ENCODE assay signal across 8 mouse cellular contexts in the genomic region with DNA sequence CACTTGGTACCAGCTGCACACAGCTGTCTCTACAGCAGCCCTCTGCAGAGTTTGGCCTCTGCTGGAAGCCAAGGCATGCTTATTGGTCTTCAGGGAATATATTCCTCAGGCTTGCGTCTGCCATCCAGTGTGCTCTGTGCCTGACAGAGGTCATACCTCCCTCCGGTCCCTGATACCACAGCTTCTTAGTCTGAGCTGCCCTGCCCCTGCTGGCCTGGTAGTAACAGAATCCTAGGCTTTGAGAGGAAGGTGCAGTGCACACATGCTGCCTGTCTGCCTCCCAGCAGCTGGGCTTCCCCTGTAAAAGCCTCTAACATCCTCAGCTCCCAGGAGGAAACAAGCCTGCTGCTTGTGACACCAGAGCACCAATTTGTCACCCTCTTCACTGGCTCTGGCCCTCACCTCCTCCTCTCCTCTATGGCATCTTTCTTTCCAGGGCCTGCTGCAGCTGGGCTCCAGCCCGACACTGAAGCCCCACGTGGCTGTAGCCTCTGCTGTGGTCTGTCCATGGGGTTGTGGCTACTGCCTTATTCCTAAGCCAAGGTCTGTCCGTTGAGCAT.
DNase-seq lines count a peak whose midpoint lies in the region; ATAC-seq and TF ChIP-seq lines count a peak whose summit lies in the region.
"Had no signal": no experiment of that assay in that cellular context is flagged by ENCODE, and none has a peak within 500 bp of the region (broad histone marks: within the 10 kb centered on the region; RNA-seq: fewer than 3 reads in every experiment).

No protein-coding gene starts in this region.

- ATAC-seq in kidney, postnatal 0 days (replicated peaks; ENCODE audit: low FRiP score, low read depth): peak; percentile 33; the same call in 1 of the 2 replicates
- ATAC-seq in embryonic facial prominence, embryonic 11.5 days (replicated peaks; ENCODE audit: insufficient number of reproducible peaks, low FRiP score, low TSS enrichment, low read depth): peak; percentile 60
- ATAC-seq in intestine, postnatal 0 days: no peak
- peak; percentile 52 for ATAC-seq in neural tube, embryonic 14.5 days (ENCODE audit: low read depth)

- WGBS in kidney, postnatal 0 days: 27% methylated on average over 5 of the region's 5 CpGs
- WGBS in embryonic facial prominence, embryonic 11.5 days: 33% methylated on average over 5 of the region's 5 CpGs
- WGBS in intestine, postnatal 0 days: 62% methylated on average over 5 of the region's 5 CpGs
- 18% methylated on average over 5 of the region's 5 CpGs for WGBS in neural tube, embryonic 14.5 days

- H3K9me3 ChIP-seq in kidney, postnatal 0 days (replicated peaks; ENCODE audit: low read length): no peaks in the 10 kb centered on the region
- H3K9me3 ChIP-seq in embryonic facial prominence, embryonic 11.5 days (replicated peaks; ENCODE audit: control insufficient read depth, low read length): no peaks in the 10 kb centered on the region
- H3K9me3 ChIP-seq in intestine, postnatal 0 days (ENCODE audit: control insufficient read depth): no peaks in the 10 kb centered on the region
- H3K9me3 ChIP-seq in neural tube, embryonic 14.5 days (ENCODE audit: control insufficient read depth, low read length): no peaks in the 10 kb centered on the region

- no peak overlapping the region for H3K27ac ChIP-seq in kidney, postnatal 0 days
- no peak overlapping the region for H3K27ac ChIP-seq in embryonic facial prominence, embryonic 11.5 days (replicated peaks; ENCODE audit: low read depth, low read length)
- no peak overlapping the region for H3K27ac ChIP-seq in intestine, postnatal 0 days (ENCODE audit: low read depth, low read length)
- H3K27ac ChIP-seq in neural tube, embryonic 14.5 days (ENCODE audit: low read depth, low read length): peak overlapping the region; percentile 39; the same call in 1 of the 2 replicates

- H3K4me2 ChIP-seq in kidney, postnatal 0 days (ENCODE audit: low read length): no peak overlapping the region
- no peak overlapping the region for H3K4me2 ChIP-seq in embryonic facial prominence, embryonic 11.5 days (ENCODE audit: low read depth, low read length)
- H3K4me2 ChIP-seq in intestine, postnatal 0 days (replicated peaks; ENCODE audit: low read depth): no peak overlapping the region
- H3K4me2 ChIP-seq in neural tube, embryonic 14.5 days (ENCODE audit: low read depth, low read length): no peak overlapping the region

- H3K36me3 ChIP-seq in kidney, postnatal 0 days (ENCODE audit: insufficient read depth, low read length): no peaks in the 10 kb centered on the region
- H3K36me3 ChIP-seq in embryonic facial prominence, embryonic 11.5 days (replicated peaks; ENCODE audit: control insufficient read depth, insufficient read depth, low read depth, low read length): no peaks in the 10 kb centered on the region
- no peaks in the 10 kb centered on the region for H3K36me3 ChIP-seq in intestine, postnatal 0 days (ENCODE audit: control insufficient read depth, insufficient read depth)
- H3K36me3 ChIP-seq in neural tube, embryonic 14.5 days (ENCODE audit: control insufficient read depth, insufficient read depth, low read length): no peaks in the 10 kb centered on the region

- TF ChIP-seq CTCF in kidney, postnatal 0 days (IDR thresholded peaks at IDR 0.05; ENCODE audit: low read depth): peak; percentile 36; the same call in 1 of the 2 replicates
- 0 out of 2 replicates have a peak, but pooled peaks have one; percentile 28 for TF ChIP-seq CTCF in intestine, postnatal 0 days (IDR thresholded peaks at IDR 0.05; ENCODE audit: low read depth)

- no peak overlapping the region for H3K4me3 ChIP-seq in kidney, postnatal 0 days (replicated peaks; ENCODE audit: low read depth, low read length)
- no peak overlapping the region for H3K4me3 ChIP-seq in embryonic facial prominence, embryonic 11.5 days (ENCODE audit: low read depth, low read length)
- no peak overlapping the region for H3K4me3 ChIP-seq in intestine, postnatal 0 days (ENCODE audit: low read depth, low read length)
- H3K4me3 ChIP-seq in neural tube, embryonic 14.5 days (ENCODE audit: low read depth, low read length): no peak overlapping the region

- DNase-seq in kidney, postnatal 0 days (ENCODE audit: low spot score): peak; percentile 54
- no peak for DNase-seq in kidney, postnatal 14 days
- no peak for DNase-seq in embryonic facial prominence, embryonic 11.5 days (ENCODE audit: low spot score)
- DNase-seq in thymus, postnatal 14 days: no peak
- no peak for DNase-seq in right cerebral cortex, postnatal 4 days
- DNase-seq: right cerebral cortex, postnatal 14 days had no signal

- H3K4me1 ChIP-seq in kidney, postnatal 0 days (replicated peaks; ENCODE audit: insufficient read depth, low read length): no peaks in the 10 kb centered on the region
- H3K4me1 ChIP-seq in embryonic facial prominence, embryonic 11.5 days (ENCODE audit: control insufficient read depth, insufficient read depth, low read length): no peaks in the 10 kb centered on the region; the same call in 1 of the 2 replicates
- H3K4me1 ChIP-seq in intestine, postnatal 0 days (replicated peaks; ENCODE audit: control insufficient read depth, insufficient read depth, low read length): no peaks in the 10 kb centered on the region
- peaks cover 31% of the 10 kb centered on the region for H3K4me1 ChIP-seq in neural tube, embryonic 14.5 days (ENCODE audit: control insufficient read depth, insufficient read depth, low read length)

- H3K9ac ChIP-seq in kidney, postnatal 0 days (ENCODE audit: low read depth, low read length): no peak overlapping the region
- no peak overlapping the region for H3K9ac ChIP-seq in embryonic facial prominence, embryonic 11.5 days (replicated peaks; ENCODE audit: low read length)
- no peak overlapping the region for H3K9ac ChIP-seq in intestine, postnatal 0 days (ENCODE audit: low read depth, low read length)
- H3K9ac ChIP-seq in neural tube, embryonic 14.5 days (replicated peaks; ENCODE audit: low read depth, low read length): no peak overlapping the region

- H3K27me3 ChIP-seq in kidney, postnatal 0 days (ENCODE audit: insufficient read depth, low read length): no peaks in the 10 kb centered on the region
- no peaks in the 10 kb centered on the region for H3K27me3 ChIP-seq in embryonic facial prominence, embryonic 11.5 days (ENCODE audit: control insufficient read depth, insufficient read depth, low read length)
- H3K27me3 ChIP-seq in intestine, postnatal 0 days (replicated peaks; ENCODE audit: control insufficient read depth, insufficient read depth, low read length): no peaks in the 10 kb centered on the region
- no peaks in the 10 kb centered on the region for H3K27me3 ChIP-seq in neural tube, embryonic 14.5 days (ENCODE audit: control insufficient read depth, insufficient read depth, low read length)
